Mouse (Mus musculus): ENCODE data around the gene Slitrk3.
A peak's percentile ranks its signal among the peaks of the same experiment; 100 is the strongest.
"Not testable (repeated sequence)": the region's sequence is repeated elsewhere in the genome, so short reads cannot be mapped to it uniquely, and the experiment has no call there.

Slitrk3 gene

DNA sequence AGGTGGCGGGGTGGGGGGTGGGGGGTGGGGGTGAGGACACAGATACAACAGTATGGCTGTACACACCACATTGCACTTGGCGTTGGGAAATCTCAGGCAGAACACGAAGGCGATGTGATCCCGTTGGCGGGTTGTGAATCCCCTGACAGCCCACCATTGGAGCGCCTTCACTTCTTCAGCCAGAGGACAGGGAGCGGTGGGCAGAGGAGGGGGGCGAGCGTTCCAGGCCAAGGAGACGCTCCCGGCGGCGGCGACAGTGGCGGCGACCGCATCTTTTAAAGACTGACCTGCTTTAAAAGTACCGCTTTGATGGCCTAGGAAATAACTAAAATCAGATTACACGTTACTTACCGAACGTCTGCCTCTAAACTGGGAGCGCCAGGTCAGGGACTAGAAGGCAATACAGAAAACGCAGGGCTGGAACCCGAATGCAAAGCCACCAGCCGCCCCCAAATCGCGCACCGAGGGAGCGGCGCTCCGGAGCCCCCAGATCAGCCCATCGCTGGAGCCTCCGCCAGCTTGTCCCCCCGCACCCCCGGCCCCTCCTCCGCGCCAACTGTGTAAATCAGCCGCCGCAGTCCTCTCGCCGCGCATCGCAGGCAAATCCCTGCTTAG is at the start of gene Slitrk3:
Gene Slitrk3, minus strand, starts transcription at position 607 of the 615 bp plus-strand sequence.
- DNase-seq (ENCODE audit: low spot score), result no peak

GRCm38 (mm10) chr3:73094445-73094844 is 36.8 kb upstream of the Slitrk3 start:
- DNase-seq (ENCODE audit: low spot score), result not testable (repeated sequence)

- DNase-seq (ENCODE audit: low spot score), result no peak
These were observed 27.0 kb upstream of the Slitrk3 start for GRCm38 (mm10) chr3:73084620-73085019.

DNA sequence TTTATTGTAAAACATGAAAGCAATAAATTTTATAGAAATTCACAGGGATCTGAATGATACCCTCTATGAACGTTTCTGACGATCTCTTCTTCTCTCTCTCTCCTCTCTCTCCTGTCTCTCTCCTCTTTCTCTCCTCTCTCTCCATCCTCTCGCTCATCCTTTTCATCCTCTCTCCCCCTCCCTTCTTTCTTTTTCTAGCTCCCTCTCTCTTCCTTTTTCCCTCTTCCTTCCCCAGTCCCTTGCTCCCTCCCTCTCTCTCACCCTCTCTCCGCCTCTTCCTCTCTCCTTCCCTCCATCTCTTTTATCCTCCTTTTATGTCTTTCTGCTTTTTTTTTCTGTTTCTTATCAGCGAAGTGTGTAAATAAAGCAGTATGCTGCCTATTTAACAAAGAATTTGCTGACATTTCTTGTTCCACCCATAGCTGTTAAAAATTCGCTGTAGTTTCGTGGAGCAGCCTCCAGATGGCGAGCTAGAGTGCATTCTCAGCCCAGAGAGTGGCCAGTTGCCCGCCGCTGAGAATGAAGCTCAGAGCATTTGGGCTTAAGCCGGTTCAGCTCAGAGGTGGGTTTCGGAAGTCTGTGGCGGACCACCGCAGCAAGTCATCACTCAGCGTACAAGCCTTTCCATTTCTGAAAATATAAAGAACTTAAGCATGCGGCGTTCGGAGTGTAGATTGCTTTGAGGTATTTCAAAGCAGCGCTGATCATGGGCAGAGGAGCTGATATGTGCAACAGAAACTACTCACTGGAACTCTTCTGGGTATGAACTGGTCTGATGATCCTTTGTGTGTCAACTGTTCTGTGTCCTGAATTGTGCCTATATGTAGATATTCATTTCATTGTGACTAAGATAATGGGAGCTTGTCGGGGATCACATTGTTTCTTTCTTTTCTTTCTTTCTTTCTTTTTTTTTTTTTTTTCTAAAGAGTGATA is 8.5 kb upstream of the Slitrk3 start:
- peak; percentile 48 for DNase-seq (ENCODE audit: low spot score)

GRCm38 (mm10) chr3:73058190-73058589 is 587 bp upstream of the Slitrk3 start:
- no peak for DNase-seq (ENCODE audit: low spot score)

DNA sequence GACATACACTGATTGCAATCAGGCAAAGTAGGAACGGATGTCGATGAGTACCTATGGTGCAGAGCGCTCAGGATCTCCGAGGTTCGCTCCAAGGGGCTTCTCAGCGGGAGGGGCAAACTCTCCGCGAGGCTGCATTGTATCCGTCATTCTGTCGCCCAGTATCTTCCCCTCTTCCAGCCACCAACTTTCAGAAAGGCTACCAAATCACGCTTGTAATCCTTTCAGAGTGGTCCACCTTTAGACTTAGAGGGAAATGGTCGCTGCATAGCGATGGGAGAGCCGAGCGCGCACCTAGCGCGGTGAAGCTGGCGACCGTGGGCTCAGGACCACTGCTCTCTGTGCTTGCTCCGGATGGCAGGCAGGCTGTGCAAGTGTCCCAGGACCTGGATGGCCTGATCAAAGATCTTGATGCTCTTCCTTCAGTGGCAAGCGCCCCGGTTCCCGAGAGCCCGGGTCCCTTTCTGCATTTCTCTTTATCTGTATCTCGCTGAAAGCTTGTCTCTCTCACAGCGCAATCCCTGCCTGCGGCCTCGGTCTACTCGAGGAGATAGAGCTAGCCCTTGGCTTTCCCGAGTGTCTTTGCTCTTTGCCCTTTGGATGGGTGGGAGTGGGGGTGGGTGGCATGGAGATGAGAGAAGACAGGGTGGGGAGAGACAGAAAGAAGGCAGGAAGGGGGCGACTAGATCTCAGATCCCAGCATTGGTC is 959 bp downstream of the Slitrk3 start:
- no peak for DNase-seq (ENCODE audit: low spot score)

DNA sequence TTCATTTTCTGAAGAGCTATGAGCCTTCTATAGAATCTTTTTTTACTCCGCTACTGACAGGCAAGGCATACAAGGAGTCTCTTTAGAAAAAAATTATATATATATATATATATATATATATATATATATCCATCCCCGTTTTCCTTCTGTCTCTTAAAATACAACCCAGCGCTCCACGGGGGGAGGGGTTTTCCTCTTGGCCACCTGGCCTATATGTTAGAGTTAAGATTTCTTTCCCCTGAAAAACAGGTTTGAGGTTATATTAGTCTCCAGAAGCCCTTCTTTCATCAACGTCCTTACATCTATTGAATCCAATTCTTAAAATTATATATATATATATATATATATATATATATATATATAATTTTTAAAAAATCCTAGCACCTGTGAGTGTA is 1.6 kb downstream of the Slitrk3 start:
- DNase-seq (ENCODE audit: low spot score), result no peak

DNA sequence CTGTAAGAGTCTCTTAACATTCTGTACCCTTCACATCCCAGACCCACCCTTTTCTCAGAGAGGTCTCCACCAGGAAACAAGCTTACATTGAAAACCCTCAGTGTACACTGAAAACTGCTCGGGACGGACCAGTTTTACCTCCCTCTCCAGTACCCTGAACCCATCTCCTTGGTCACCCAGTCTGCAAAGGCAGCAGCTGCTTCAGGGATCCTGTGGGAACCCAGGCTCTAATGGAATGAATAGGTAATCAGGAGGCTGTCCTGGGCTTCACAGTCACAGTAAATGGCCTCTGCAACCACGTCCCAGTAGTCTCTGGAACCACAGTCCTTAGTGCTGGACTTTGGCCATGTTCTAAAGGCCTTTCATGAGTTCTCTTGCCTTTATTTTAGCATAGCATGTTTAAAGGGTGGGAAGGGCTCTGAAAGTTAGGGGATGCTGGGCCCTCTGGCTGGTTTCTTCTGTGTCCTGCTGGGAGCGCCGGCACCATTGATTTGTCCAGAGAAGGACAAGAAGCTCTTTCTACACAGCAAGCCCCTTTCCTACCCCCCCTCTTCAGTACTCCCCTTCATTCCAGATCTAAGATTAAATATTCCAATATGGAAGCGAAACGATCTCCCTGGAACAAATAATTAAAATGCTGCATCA is 2.1 kb downstream of the Slitrk3 start:
- no peak for DNase-seq (ENCODE audit: low spot score)

DNA sequence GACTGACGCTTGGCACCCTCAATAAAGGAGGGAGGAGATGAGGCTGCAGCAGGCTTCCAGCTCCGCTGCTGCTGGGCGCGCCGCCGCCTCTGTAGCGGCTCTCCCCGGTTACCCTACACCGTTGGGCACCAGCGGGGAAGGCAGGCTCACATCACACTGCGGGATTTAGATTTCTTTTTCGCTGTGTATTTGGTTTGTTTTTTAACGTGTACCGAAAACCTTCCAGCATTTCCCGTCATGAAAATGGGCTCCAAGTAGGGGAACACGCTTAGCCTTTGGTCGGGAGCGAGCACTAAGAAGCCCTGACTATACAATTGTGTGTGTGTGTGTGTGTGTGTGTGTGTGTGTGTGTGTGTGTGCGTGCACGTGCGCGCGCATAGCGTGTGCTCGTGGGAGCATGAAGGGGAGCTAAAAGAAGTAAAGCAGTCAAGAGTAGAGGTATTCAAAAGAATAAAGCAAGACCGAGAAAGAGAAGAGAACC is 4.1 kb downstream of the Slitrk3 start:
- no peak for DNase-seq (ENCODE audit: low spot score)

GRCm38 (mm10) chr3:73046248-73046647 is 11.4 kb downstream of the Slitrk3 start:
- DNase-seq (ENCODE audit: low spot score), result peak; percentile 44

GRCm38 (mm10) chr3:73042256-73042655 is 15.3 kb downstream of the Slitrk3 start:
- no peak for DNase-seq (ENCODE audit: low spot score)

GRCm38 (mm10) chr3:73006045-73006444 is 51.6 kb downstream of the Slitrk3 start:
- DNase-seq (ENCODE audit: low spot score), result no peak

GRCm38 (mm10) chr3:73002933-73003696 is 54.5 kb downstream of the Slitrk3 start:
- no peak for DNase-seq (ENCODE audit: low spot score)

DNA sequence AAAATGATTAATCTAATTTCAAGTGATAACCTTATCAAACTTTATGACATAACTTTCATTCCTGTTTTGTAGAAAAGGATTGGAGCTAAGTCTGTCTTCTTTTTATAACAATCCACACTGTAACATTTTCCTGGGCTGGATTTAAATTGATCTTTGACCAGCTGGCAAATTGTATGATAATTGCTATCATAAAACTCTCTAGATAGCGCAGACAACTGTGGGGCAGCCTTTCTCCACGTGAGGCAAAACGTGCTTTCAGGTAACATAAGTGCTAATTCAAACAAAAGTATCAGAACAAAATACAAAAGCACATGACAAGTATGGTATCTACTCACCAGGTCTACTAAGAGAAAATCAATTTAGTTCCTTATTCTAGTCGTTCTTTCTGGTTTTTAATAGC is 60.1 kb downstream of the Slitrk3 start:
- no peak for DNase-seq (ENCODE audit: low spot score)
